Mouse (Mus musculus) MEL-GATA-1-ER (cell line): ENCODE measurements around the gene Nabp1.

Experiments used
- DNase-seq: peaks from one replicate; pipeline ENCODE4 v3.0.0-alpha.2; 2012; ENCODE audit warnings: low read depth; ENCODE audit errors: extremely low read depth

Nabp1 gene

GRCm38 (mm10) chr1:51478262-51479026 lies at the start of gene Nabp1:
Gene Nabp1, minus strand, starts transcription at chr1:51478425.
- DNase-seq = peak; percentile 95

- DNase-seq = no peak
Observed at GRCm38 (mm10) chr1:51525563-51526265, 47.5 kb upstream of the Nabp1 start.

GRCm38 (mm10) chr1:51521651-51522050 lies 43.4 kb upstream of the Nabp1 start:
- no peak for DNase-seq

- no peak for DNase-seq
Observed at GRCm38 (mm10) chr1:51520246-51520780, 42.1 kb upstream of the Nabp1 start.

GRCm38 (mm10) chr1:51519112-51519511 lies 40.9 kb upstream of the Nabp1 start:
- no peak for DNase-seq

GRCm38 (mm10) chr1:51515625-51516024 lies 37.4 kb upstream of the Nabp1 start:
- DNase-seq = no peak

- DNase-seq = no peak
Observed at GRCm38 (mm10) chr1:51515041-51515440, 36.8 kb upstream of the Nabp1 start.

GRCm38 (mm10) chr1:51514379-51514778 lies 36.2 kb upstream of the Nabp1 start:
- DNase-seq = no peak

- no peak for DNase-seq
Observed at GRCm38 (mm10) chr1:51513059-51513713, 35.0 kb upstream of the Nabp1 start.

GRCm38 (mm10) chr1:51512326-51512725 lies 34.1 kb upstream of the Nabp1 start:
- no peak for DNase-seq

GRCm38 (mm10) chr1:51509776-51510175 lies 31.6 kb upstream of the Nabp1 start:
- no peak for DNase-seq

- DNase-seq = peak; percentile 89
Observed at GRCm38 (mm10) chr1:51509083-51509482, 30.9 kb upstream of the Nabp1 start.

GRCm38 (mm10) chr1:51508543-51508942 lies 30.3 kb upstream of the Nabp1 start:
- DNase-seq = no peak

GRCm38 (mm10) chr1:51507436-51507835 lies 29.2 kb upstream of the Nabp1 start:
- no peak for DNase-seq

GRCm38 (mm10) chr1:51506236-51506635 lies 28.0 kb upstream of the Nabp1 start:
- no peak for DNase-seq

- DNase-seq = no peak
Observed at GRCm38 (mm10) chr1:51505632-51506031, 27.4 kb upstream of the Nabp1 start.

GRCm38 (mm10) chr1:51503055-51503454 lies 24.8 kb upstream of the Nabp1 start:
- no peak for DNase-seq

- DNase-seq = no peak
Observed at GRCm38 (mm10) chr1:51502353-51502752, 24.1 kb upstream of the Nabp1 start.

GRCm38 (mm10) chr1:51501251-51501650 lies 23.0 kb upstream of the Nabp1 start:
- no peak for DNase-seq

GRCm38 (mm10) chr1:51498601-51499098 lies 20.4 kb upstream of the Nabp1 start:
- no peak for DNase-seq

GRCm38 (mm10) chr1:51496163-51496562 lies 17.9 kb upstream of the Nabp1 start:
- DNase-seq = no peak
